Mouse (Mus musculus): ENCODE data around the gene Slc38a10.

DNA sequence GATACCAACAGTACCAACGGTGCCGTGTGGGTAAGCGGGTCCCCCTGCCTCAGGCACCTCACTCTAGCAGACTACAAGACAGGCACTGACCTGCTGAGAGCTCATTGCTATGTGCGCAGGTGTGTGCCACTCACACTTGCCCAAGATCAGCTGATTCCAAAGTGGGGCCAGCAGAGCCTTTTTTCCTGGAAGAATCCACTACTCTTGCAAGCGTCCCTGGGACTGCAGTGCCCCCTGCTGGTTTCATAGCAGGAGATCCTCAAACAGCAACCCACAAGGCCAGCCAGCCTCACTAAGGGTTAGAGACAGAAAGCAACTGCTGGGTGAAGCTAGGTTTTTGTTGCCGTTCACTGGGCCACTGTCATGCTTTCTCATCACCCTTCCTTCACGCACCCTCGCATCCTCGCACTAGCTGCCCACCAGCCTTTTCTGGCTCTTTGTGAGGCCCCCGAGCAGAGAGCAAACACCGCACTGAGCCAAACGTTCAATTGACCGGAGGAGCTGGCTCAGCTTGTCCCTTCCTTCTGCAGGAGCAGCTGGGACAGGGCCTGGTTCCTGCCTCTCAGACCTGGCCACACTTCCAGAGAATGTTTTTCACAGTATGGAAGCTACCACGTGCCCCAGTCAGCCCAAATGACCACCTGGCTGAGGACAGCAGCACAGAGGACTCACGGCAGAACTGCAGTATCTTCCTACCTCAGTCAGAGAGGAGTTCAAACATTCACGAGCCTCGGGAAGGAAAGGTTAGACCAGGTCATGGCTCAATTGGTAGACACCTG is 30.3 kb downstream of the Slc38a10 start:
- TF ChIP-seq FLI1 (IDR thresholded peaks at IDR 0.05; ENCODE audit: low read length) (no peak), GATA1 (IDR thresholded peaks at IDR 0.05; ENCODE audit: borderline replicate concordance, low read length) (no peak)

All from megakaryocyte, embryonic 14.5 days (primary cell).